Mouse (Mus musculus) brain, embryonic 14.5 days (tissue): ENCODE data around the gene Ccdc180. TPM values are rescaled to one million over a fixed set of nuclear protein-coding genes. Genes with fewer than 3 reads are reported as not detected.

Experiments used
- DNase-seq: peaks from one replicate; pipeline ENCODE4 v3.0.0-alpha.2; 2011; ENCODE audit warnings: low read depth
- CTCF ChIP-seq: fragments of 200-500 bp; IDR thresholded peaks from 2 replicates; pipeline ENCODE4 v1.5.1; 2012; ENCODE audit warnings: inconsistent platforms, mild to moderate bottlenecking, moderate library complexity, borderline replicate concordance; ENCODE audit not compliant: insufficient read depth, insufficient read length; ENCODE audit errors: extremely low read depth
- POLR2A ChIP-seq: fragments of 200-500 bp; IDR thresholded peaks from 2 replicates; pipeline ENCODE4 v1.6.1; 2012; ENCODE audit warnings: mild to moderate bottlenecking, inconsistent platforms, borderline replicate concordance; ENCODE audit not compliant: poor library complexity, insufficient read depth, insufficient read length, severe bottlenecking; ENCODE audit errors: extremely low read depth
- polyA plus RNA-seq: library from polyadenylated mRNA; depleted of rRNA; stranded (reverse); fragments of >200 nt; gene quantifications from 2 replicates; pipeline ENCODE4 v1.2.3, GENCODE M21; 2012

Gene Ccdc180
- polyA plus RNA-seq, 1 experiment, result 0.41 TPM

DNA sequence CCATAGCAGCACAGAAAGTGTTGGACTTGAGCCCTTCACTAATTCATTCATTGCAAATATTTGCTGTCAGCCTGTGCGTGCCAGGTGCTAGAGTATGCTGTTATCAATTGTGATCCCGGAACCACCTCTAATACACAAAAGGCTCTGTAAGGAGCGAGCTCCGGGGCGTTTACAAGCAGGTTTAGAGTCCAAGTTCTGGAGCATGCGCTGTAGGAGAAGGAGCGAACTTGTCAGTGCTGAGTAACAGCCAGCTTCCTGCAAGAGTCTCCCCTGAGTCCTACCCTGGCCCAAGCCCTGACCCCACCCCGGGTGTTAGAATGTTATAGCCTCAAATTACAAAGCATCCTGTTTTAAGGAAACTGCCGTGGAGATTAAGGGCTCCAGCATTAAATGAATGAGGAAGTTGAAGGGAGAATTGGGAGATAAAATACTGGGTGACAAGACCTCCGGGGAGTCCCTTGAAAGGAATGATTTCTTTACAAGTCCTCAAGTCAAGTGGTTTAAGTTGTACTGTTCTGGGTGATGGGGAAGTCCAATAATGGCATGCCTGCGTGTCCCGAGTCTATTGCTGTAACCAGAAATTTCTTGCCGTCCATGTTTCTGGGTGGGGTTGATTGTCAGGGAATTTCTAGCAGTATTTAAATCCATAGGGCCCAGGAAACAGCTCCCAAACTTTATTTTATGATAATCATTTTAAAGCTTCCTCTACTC is 75.8 kb downstream of the Ccdc180 start:
- DNase-seq, result peak; percentile 6
- TF ChIP-seq POLR2A, result no peak
- no peak for TF ChIP-seq CTCF

DNA sequence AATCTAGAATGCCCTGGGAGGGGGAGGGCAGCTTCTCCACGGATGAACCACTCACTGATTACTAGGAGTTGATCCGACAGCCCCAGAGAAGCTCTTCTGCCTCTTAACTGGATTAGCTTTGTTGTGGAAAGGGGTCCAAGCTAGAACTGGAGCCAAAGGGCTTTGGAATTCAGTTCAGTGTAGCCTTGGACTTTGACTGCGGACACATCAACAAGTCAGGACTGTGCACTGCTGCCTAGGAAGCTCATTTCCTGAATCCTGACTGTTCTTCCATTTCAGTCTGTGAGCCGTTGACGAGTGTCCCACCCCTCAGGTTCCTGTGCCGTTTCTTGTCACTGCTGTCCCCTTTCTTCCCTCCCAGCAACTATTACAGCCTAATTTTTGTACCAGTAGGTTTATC is 76.6 kb downstream of the Ccdc180 start:
- no peak for TF ChIP-seq POLR2A
- no peak for TF ChIP-seq CTCF
- DNase-seq, result peak; percentile 12

DNA sequence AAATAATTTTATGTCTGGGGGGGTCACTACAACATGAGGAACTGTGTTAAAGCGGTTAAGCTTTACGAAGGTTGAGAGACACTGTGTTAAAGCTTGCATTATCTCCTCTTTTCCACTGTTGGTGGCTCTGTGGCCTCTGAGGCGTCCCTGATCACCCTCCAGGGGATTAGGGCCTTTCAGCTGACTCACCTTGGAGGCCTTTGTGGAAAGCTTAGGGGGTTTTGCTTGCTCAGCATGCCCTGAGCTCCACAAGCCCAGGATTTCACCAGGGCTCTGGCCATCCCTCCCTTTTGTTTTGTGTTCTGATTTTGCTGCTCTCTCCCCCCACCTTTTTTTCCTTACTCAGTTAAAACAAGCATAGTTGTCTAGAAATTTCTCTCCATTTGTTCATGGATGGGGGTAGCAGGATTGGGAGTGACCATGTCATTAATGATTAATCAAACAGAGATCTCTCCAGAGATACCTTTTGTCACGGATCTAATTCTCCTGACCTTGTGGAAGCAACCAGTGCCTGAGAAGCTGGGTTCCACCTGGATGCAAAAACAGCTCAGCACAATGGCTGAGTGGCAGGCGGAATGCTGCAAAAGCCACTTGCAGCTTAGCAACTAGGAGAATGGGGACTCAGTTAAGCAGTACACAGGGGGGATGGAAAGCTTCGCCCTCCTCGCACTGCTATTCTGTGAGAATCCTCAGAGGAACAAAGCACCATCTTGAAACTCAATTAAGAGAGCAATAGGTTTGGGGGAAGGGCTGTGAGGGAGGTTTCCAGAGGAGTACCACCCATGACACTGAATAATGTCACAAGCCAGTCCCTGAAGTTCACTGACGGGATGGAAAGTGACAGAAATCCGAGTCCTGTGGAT is 77.6 kb downstream of the Ccdc180 start:
- peak; percentile 80 for DNase-seq
- TF ChIP-seq CTCF, result no peak
- TF ChIP-seq POLR2A, result no peak

DNA sequence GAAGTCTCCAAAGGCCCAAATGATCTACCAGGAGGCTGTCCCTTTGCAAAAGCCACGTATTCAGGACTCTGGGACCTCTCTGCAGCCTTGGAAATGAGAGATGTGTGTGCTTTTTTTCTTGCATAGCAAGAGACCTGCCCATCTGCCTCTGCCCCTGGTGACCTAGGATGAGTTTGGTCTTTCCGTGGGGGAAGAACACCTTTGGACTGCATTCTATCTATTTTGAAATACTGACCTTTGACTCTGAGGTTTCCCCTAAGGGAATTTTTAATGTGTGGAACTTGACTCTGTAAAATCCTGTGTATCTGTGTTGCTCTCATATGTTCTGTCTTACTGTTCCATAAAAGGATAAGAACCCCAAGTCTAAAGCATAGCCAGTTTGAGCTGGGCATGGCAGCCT is 78.9 kb downstream of the Ccdc180 start:
- no peak for TF ChIP-seq CTCF
- TF ChIP-seq POLR2A, result no peak

DNA sequence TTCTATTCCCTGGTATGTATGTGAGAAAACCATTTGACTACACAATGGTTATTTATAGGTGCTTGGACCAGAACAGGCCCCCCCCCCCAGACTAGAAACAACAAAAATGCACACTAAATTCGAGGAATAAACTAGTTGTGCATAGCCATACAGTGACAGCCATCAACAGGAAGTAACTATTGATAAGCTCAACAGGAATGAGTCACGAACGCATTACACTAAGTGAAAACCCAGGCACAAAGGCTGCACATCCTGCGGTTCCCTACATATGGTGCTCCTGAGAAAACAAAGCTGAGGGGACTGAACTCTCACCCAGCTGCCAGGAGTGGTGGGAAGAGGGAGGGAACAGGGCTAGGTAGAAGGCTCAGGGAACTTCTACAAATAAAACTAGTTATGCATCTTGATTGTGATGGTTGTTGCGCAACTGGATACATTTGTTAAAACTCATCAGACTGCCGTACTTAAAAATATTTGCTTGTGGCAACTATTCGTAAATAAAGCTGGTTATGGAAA is 80.0 kb downstream of the Ccdc180 start:
- TF ChIP-seq CTCF (no peak), POLR2A (no peak)
- no peak for DNase-seq

More for the DNA sequence above, 78.9 kb downstream of the Ccdc180 start:
- DNase-seq, result no peak

DNA sequence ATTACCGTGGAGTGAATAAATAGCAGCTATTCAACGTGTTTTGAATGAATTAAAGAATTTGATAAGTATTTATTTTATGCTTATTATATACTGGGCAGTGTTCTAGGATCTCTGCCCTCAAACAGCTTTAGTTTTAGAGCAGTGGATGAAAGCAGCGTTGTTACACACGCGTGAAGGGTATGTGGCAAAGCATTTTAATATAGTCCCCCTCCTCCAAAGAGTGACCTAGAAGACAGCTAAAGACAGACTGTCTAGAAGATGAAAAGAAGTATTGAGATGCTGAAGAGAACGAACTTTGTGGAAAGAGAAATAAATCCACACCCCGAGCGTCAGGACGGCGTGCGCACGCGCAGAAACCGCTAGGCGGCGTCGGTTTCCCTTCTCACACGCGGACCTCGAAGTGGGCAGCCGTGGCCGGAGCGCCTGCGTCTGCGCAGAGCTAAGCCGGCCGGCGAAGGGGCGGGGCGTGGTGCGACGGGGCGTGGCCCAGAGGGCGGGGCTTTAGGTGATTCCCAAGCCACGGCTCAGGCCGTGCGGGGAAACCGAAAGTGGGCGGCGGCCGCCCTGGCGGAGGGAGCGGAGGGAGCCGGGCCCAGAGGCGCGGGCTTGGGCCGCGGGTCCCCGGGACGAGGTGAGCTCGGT is 81.8 kb downstream of the Ccdc180 start:
- peak; percentile 55; the same call in 1 of the 2 replicates for TF ChIP-seq POLR2A
- peak; percentile 86 for TF ChIP-seq CTCF
- DNase-seq, result peak; percentile 97

DNA sequence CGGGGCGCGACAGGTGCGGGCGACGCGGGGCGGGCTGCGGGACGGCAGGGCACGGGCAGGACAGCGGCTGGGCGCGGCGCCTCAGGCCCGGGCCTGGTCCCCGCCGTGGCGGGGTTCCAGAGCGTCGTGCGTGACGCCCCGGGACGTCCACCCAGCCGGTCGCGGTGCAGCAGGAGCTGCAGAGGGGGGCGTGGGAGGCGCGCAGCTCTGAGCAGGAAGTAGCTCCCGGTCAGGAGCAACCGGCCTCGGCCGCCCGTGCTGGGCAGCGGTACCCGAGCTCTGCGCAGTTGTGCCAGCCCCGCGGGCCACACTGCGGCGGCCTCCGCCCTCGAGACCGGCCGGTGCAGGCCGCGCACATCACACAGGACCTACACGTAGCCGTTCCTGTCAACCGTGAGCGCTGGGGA is 82.3 kb downstream of the Ccdc180 start:
- TF ChIP-seq CTCF, result no peak
- no peak; the same call in 1 of the 2 replicates for TF ChIP-seq POLR2A
- DNase-seq, result peak; percentile 59

DNA sequence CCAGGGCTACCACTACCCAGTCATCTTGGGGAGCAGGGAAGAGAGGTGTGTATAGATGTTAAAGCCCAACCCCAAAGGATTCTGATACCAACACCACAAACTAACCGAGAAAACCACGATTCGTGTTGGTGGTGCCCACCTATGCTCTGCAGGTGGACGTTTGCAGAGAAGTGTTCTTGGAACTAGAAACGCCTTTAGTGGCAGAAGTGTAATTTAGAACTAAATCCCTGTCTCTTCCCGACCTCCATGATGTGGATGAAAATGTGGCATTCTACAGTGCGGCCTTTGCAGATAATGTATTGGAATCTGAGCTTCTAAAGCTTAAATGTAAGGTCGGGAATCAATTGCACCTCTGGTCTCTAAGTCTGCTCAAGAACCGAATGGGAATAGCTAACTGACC is 82.8 kb downstream of the Ccdc180 start:
- TF ChIP-seq CTCF, result no peak
- no peak for TF ChIP-seq POLR2A
- peak; percentile 8 for DNase-seq

DNA sequence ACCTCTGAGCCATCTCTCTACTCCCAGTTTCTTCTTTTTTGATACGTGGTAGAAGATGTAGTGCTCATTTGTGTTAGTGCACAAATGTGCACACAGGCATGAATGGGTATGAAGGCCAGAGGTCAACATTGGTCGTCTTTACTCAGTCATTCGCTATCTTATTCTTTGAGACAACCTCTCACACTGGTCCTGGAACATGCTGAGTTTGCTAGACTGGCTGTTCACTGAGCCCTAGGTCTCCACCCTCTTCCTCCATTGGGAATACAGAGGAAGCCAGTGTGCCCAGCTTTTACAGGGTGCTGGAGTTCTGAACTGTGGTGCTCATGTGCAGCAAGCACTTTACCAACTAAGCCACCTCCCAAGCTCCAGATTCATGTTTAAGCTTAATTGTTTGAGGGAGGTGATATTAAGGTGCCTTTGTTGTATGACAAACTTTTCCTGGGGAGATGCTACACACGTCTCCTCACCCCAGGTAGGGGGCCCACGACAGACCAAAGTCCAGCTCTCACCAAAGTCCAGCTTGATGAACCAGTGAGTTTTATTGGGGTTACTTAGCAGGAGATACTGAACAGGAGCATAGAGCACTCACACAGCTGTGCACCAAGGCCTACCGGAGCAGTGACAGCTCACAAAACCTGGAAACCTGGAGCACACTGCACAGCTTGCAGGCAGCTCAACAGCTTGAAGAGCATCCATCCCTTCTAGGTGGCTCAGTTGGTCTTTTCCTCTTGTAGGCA is 87.0 kb downstream of the Ccdc180 start:
- TF ChIP-seq CTCF (no peak), POLR2A (no peak)
- no peak for DNase-seq

DNA sequence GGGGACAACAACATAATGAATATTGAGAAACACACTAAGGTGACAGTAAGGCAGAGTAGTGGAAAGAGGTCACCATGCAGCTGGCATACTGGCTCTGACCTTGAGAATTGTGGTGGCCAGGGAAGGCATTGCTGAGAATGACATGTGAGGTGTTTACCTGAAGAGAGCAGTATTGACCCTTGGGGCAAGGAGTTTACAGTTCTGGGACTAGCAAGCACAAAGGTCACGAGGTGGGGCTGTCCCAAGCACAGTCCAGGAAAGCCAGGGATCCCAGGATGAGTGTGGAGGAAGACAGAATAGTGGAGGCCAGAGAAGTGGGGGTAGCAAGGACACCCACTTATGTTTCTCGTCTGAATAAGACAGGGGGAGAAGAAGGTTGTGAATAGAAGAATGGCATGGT is 89.8 kb downstream of the Ccdc180 start:
- TF ChIP-seq POLR2A (no peak), CTCF (no peak)
- no peak for DNase-seq
